Mouse (Mus musculus): ENCODE measurements around the gene Nadk2. TPM values are rescaled to one million over a fixed set of nuclear protein-coding genes. Genes with fewer than 3 reads are reported as not detected.

Gene Nadk2
- polyA plus RNA-seq, 1 experiment from 2014 or later: 143 TPM

- H3K4me3 ChIP-seq: peak within 1 kb of the TSS; percentile 97
- peak within 1 kb of the TSS; percentile 90 for H3K4me2 ChIP-seq
- H3K36me3 ChIP-seq: peaks cover 42% of the 10 kb centered on the region
- H3K4me1 ChIP-seq: peaks cover 38% of the 10 kb centered on the region
- ATAC-seq: peak; percentile 99
- peak within 1 kb of the TSS; percentile 91 for H3K9ac ChIP-seq
- peak within 1 kb of the TSS; percentile 78 for H3K27ac ChIP-seq
- H3K9me3 ChIP-seq (replicated peaks): no peaks in the 10 kb centered on the region
- H3K27me3 ChIP-seq (replicated peaks): no peaks in the 10 kb centered on the region
- under 1% methylated on average over 34 of the region's 34 CpGs for WGBS (ENCODE audit: insufficient replicate concordance)
These were observed 69.2 kb downstream of the Nadk2 start, which contains the start of gene Lmbrd2 for GRCm38 (mm10) chr15:9140252-9140680. Lmbrd2 (plus strand) TSS chr15:9140550.

GRCm38 (mm10) chr15:9140684-9141171, 69.7 kb downstream of the Nadk2 start:
- Histone ChIP-seq H3K9me3 (replicated peaks) (no peaks in the 10 kb centered on the region), H3K9ac (peak overlapping the region; percentile 91), H3K4me1 (peaks cover 38% of the 10 kb centered on the region), H3K27ac (peak overlapping the region; percentile 78), H3K4me2 (peak overlapping the region; percentile 90), H3K36me3 (peaks cover 39% of the 10 kb centered on the region), H3K27me3 (replicated peaks) (no peaks in the 10 kb centered on the region), H3K4me3 (peak overlapping the region; percentile 97)
- under 1% methylated on average over 37 of the region's 37 CpGs for WGBS (ENCODE audit: insufficient replicate concordance)
- peak; percentile 75 for ATAC-seq

GRCm38 (mm10) chr15:9155325-9155724, 84.3 kb downstream of the Nadk2 start, which contains the start of gene Skp2:
Skp2 (minus strand) TSS chr15:9155425.
- H3K9me3 ChIP-seq (replicated peaks): no peaks in the 10 kb centered on the region
- H3K4me2 ChIP-seq: no peak within 1 kb of the TSS
- no peak within 1 kb of the TSS for H3K4me3 ChIP-seq
- H3K36me3 ChIP-seq: peaks cover 46% of the 10 kb centered on the region
- no peak within 1 kb of the TSS for H3K9ac ChIP-seq
- ATAC-seq: no peak
- no peaks in the 10 kb centered on the region for H3K4me1 ChIP-seq
- no peak within 1 kb of the TSS for H3K27ac ChIP-seq
- H3K27me3 ChIP-seq (replicated peaks): no peaks in the 10 kb centered on the region

Other genes with a start within 250 kb of the Nadk2 start
- 0.21 and 0.37 TPM in 2 replicates for gene Ranbp3l, start 103.3 kb upstream of the Nadk2 start, polyA plus RNA-seq (2016; fragmentation: Nextera tagmentation; extraction: Ambion mirVana)
- 1.4 and 2.2 TPM in 2 replicates for gene Lmbrd2, start 69.3 kb downstream of the Nadk2 start, polyA plus RNA-seq (2016; fragmentation: Nextera tagmentation; extraction: Ambion mirVana)
- gene Skp2, start 84.2 kb downstream of the Nadk2 start, polyA plus RNA-seq (2016; fragmentation: Nextera tagmentation; extraction: Ambion mirVana): 43.0 and 43.2 TPM in 2 replicates
- 0.27 and 0.41 TPM in 2 replicates for gene Ugt3a1, start 205.6 kb downstream of the Nadk2 start, polyA plus RNA-seq (2016; fragmentation: Nextera tagmentation; extraction: Ambion mirVana)